Mouse (Mus musculus): ENCODE measurements at regions not wholly inside any gene's neighbourhood (a gene's known extent, or its start where the extent isn't known, plus 50 kb on each side); places are given as distances from the start of the nearest gene placed in this dataset.

DNA sequence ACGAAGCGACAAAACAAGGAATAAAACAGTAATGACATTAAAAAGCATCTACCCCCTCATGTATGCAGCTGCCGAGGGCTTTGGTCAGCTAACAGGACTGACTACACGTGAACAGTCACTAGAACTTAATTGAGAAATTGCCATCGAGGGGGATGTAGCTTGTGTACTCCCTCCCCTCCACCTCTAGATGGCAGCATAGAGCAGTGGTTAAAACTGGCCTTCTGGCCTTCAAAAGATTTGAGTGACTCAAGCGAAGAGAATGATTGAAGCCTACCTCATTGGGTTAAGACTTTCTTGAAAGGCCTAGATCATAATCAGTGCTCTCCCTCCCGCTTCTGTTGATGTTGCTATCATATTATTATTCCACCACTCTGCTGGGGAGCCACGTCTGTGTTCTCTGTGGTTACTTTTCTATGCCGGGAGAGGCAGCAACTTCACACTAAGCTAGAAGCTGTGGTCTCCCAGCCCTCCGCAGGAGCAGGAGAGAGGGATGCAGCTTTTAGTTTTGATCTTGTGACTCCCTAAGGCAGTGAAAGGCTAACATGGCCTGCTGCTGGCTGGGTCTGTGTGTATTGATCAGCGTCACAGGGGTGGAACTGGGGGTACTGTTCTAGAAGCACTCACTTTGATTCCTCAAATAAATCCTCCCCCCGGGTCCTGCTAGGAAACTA lies 132.7 kb upstream of the Hs3st2 start:
- Histone ChIP-seq H3K9me3 (ENCODE audit: control insufficient read depth, low read length) (no peaks in the 10 kb centered on the region), H3K4me2 (ENCODE audit: low read depth, low read length) (no peak overlapping the region), H3K27me3 (replicated peaks; ENCODE audit: control insufficient read depth, insufficient read depth, low read length) (no peaks in the 10 kb centered on the region), H3K36me3 (ENCODE audit: control insufficient read depth, insufficient read depth, low read length) (no peaks in the 10 kb centered on the region), H3K4me3 (ENCODE audit: low read length) (no peak overlapping the region), H3K9ac (ENCODE audit: low read depth, low read length) (no peak overlapping the region), H3K27ac (ENCODE audit: low read length) (no peak overlapping the region), H3K4me1 (ENCODE audit: control insufficient read depth, insufficient read depth, low read length) (no peaks in the 10 kb centered on the region)
- 48% methylated on average over 12 of the region's 12 CpGs for WGBS
- no peak for ATAC-seq

DNA sequence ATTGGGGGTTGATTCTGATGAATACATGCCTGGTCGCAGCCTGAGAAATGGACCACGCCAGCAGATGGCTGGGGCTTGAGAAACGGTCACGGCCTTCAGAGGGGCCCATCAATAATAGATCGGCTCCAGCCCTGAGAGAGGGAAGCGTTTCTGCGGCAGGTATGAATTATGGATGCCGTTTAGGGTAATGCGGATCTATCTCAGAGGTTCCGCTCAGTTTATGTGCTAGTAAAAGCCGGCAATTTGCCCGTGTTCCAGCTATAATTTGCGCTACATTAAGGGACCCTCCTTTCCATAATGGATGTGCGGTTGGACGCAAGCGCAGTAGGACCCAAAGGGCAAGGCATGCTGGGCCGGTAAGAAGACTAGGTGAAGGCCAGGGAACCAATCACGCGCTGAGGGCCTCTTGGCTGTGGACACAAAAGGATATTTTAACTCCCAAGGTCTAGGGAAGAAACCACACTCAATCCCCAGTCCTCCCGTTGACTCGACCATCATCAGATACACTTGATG lies 132.1 kb upstream of the Hs3st2 start:
- no peak for ATAC-seq
- 91% methylated on average over 21 of the region's 21 CpGs for WGBS
- H3K4me2 ChIP-seq (ENCODE audit: low read depth, low read length), result no peak overlapping the region
- H3K27me3 ChIP-seq (replicated peaks; ENCODE audit: control insufficient read depth, insufficient read depth, low read length), result no peaks in the 10 kb centered on the region
- H3K4me1 ChIP-seq (ENCODE audit: control insufficient read depth, insufficient read depth, low read length), result no peaks in the 10 kb centered on the region
- H3K9ac ChIP-seq (ENCODE audit: low read depth, low read length), result no peak overlapping the region
- H3K9me3 ChIP-seq (ENCODE audit: control insufficient read depth, low read length), result no peaks in the 10 kb centered on the region
- no peak overlapping the region for H3K27ac ChIP-seq (ENCODE audit: low read length)
- no peak overlapping the region for H3K4me3 ChIP-seq (ENCODE audit: low read length)
- H3K36me3 ChIP-seq (ENCODE audit: control insufficient read depth, insufficient read depth, low read length), result no peaks in the 10 kb centered on the region

DNA sequence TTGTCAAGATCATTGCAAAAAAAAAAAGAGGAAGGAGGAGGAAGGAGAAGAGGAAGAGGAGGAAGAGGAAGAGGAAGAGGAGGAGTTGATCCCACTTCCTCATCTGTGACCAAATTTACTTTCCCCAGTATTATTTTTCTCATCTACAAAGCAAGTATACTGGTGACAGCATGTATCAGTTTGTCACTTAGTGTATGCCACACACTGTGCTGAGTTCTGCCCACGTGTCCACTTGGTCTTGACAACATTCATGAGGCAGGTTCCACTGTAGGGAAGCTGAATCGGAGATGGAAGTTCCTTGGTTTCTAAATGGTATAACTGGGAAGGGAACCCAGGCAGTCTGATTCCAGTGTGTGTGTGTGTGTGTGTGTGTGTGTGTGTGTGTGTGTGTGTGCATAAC lies 122.3 kb upstream of the Hs3st2 start:
- H3K4me2 ChIP-seq (ENCODE audit: low read depth, low read length), result no peak overlapping the region
- 84% methylated on average over 2 of the region's 2 CpGs for WGBS
- H3K27ac ChIP-seq (ENCODE audit: low read length), result no peak overlapping the region
- no peak overlapping the region for H3K9ac ChIP-seq (ENCODE audit: low read depth, low read length)
- no peaks in the 10 kb centered on the region for H3K9me3 ChIP-seq (ENCODE audit: control insufficient read depth, low read length)
- H3K36me3 ChIP-seq (ENCODE audit: control insufficient read depth, insufficient read depth, low read length), result no peaks in the 10 kb centered on the region
- ATAC-seq, result no peak
- H3K4me1 ChIP-seq (ENCODE audit: control insufficient read depth, insufficient read depth, low read length), result no peaks in the 10 kb centered on the region
- no peak overlapping the region for H3K4me3 ChIP-seq (ENCODE audit: low read length)
- H3K27me3 ChIP-seq (replicated peaks; ENCODE audit: control insufficient read depth, insufficient read depth, low read length), result no peaks in the 10 kb centered on the region

DNA sequence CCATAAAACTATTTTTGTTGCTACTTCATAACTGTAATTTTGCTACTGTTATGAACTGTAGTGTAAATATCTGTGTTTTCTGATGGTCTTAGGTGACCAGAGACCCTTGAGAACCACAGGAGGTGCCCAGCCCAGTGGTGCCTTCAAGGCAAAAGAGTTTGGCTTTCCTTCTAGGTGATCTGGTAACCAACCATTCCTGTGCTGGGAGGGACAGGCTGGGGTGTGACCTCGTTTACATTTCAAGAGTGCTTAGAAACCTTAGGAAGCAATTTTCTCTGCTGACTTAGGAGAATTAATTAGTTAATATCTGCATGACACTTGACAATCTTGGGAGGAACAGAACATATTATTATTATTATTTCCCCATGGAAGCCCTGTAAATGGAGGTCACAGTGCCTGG lies 111.1 kb upstream of the Hs3st2 start:
- Histone ChIP-seq H3K4me1 (ENCODE audit: control insufficient read depth, insufficient read depth, low read length) (no peaks in the 10 kb centered on the region), H3K27ac (ENCODE audit: low read length) (no peak overlapping the region), H3K9ac (ENCODE audit: low read depth, low read length) (no peak overlapping the region), H3K27me3 (replicated peaks; ENCODE audit: control insufficient read depth, insufficient read depth, low read length) (no peaks in the 10 kb centered on the region), H3K4me2 (ENCODE audit: low read depth, low read length) (no peak overlapping the region), H3K4me3 (ENCODE audit: low read length) (no peak overlapping the region), H3K9me3 (ENCODE audit: control insufficient read depth, low read length) (no peaks in the 10 kb centered on the region), H3K36me3 (ENCODE audit: control insufficient read depth, insufficient read depth, low read length) (no peaks in the 10 kb centered on the region)
- no peak for ATAC-seq
- 47% methylated on average over 1 of the region's 1 CpGs for WGBS

DNA sequence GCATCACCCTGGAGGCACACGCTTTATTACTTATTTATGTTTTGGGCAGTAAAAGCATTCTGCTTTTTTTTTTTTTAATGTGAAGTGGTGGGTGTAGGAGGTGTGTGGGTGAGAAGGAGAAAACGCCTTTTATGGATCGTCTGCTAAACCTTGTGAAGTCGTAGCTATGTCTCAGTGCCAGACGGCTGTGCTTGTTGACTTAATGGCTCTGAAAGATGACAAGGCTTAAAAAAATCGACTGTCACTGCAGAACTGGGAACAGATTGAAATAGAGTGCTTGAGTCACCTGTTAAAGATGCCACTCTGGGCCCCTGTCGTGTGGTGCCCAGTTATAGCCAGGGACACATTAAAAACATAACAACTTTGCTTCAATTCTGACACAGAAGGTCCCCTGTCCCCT lies 109.5 kb upstream of the Hs3st2 start:
- Histone ChIP-seq H3K27ac (ENCODE audit: low read length) (no peak overlapping the region), H3K36me3 (ENCODE audit: control insufficient read depth, insufficient read depth, low read length) (no peaks in the 10 kb centered on the region), H3K4me1 (ENCODE audit: control insufficient read depth, insufficient read depth, low read length) (no peaks in the 10 kb centered on the region), H3K9ac (ENCODE audit: low read depth, low read length) (no peak overlapping the region), H3K9me3 (ENCODE audit: control insufficient read depth, low read length) (no peaks in the 10 kb centered on the region), H3K4me2 (ENCODE audit: low read depth, low read length) (no peak overlapping the region), H3K27me3 (replicated peaks; ENCODE audit: control insufficient read depth, insufficient read depth, low read length) (no peaks in the 10 kb centered on the region), H3K4me3 (ENCODE audit: low read length) (no peak overlapping the region)
- no peak for ATAC-seq
- WGBS, result 48% methylated on average over 7 of the region's 7 CpGs

DNA sequence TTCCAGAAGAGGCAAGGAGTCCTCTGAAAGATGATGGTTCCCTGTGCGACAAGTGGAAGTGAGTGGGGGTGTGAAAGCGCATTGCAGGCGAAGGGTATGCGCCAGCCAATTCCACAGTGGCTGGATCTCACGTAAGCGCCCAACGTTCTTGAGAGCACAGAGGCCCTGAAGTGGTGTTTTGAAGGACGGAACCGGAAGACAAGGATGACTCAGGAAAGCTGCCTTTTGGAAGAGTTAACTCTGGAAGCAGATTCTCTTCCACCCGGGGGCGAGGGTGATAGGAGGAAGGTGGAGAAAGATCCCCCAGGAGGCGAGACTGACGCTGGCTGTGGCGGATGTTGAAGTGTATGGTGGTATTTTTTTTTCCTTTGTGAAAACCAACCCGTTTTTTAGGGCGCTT lies 101.9 kb upstream of the Hs3st2 start:
- Histone ChIP-seq H3K4me2 (ENCODE audit: low read depth, low read length) (no peak overlapping the region), H3K36me3 (ENCODE audit: control insufficient read depth, insufficient read depth, low read length) (no peaks in the 10 kb centered on the region), H3K4me3 (ENCODE audit: low read length) (no peak overlapping the region), H3K9ac (ENCODE audit: low read depth, low read length) (no peak overlapping the region), H3K27me3 (replicated peaks; ENCODE audit: control insufficient read depth, insufficient read depth, low read length) (no peaks in the 10 kb centered on the region), H3K27ac (ENCODE audit: low read length) (no peak overlapping the region), H3K9me3 (ENCODE audit: control insufficient read depth, low read length) (no peaks in the 10 kb centered on the region), H3K4me1 (ENCODE audit: control insufficient read depth, insufficient read depth, low read length) (no peaks in the 10 kb centered on the region)
- no peak for ATAC-seq
- WGBS, result 81% methylated on average over 16 of the region's 16 CpGs

DNA sequence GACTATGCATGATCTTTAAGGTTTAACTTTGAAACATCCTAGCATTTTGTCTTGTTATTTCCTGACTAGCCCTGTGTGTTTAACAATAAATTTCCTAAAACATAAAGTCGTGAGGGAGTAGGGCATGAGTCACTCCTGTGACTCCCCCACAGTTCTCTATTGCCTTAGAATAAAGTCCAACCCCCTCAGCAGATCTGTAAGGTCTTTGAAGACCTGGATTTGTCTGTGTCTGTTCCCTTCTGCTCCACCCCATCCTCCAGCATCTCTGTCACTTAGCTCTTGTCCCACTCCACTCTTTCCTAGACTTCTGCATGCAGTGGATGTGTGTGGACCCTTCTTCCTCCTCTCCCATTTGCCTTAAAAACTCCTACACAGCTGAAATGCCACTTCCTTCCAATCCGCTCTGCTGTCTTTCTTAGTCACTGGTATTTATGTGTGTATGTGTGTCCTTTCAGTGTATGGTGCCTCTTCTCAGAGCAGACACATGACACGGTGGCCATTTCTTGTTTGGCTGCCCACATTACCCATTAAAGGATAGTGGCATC lies 95.4 kb upstream of the Hs3st2 start:
- Histone ChIP-seq H3K36me3 (ENCODE audit: control insufficient read depth, insufficient read depth, low read length) (no peaks in the 10 kb centered on the region), H3K4me3 (ENCODE audit: low read length) (no peak overlapping the region), H3K27me3 (replicated peaks; ENCODE audit: control insufficient read depth, insufficient read depth, low read length) (no peaks in the 10 kb centered on the region), H3K4me2 (ENCODE audit: low read depth, low read length) (no peak overlapping the region), H3K4me1 (ENCODE audit: control insufficient read depth, insufficient read depth, low read length) (no peaks in the 10 kb centered on the region), H3K27ac (ENCODE audit: low read length) (no peak overlapping the region), H3K9me3 (ENCODE audit: control insufficient read depth, low read length) (no peaks in the 10 kb centered on the region), H3K9ac (ENCODE audit: low read depth, low read length) (no peak overlapping the region)
- no peak for ATAC-seq
- WGBS, result 80% methylated on average over 3 of the region's 3 CpGs

DNA sequence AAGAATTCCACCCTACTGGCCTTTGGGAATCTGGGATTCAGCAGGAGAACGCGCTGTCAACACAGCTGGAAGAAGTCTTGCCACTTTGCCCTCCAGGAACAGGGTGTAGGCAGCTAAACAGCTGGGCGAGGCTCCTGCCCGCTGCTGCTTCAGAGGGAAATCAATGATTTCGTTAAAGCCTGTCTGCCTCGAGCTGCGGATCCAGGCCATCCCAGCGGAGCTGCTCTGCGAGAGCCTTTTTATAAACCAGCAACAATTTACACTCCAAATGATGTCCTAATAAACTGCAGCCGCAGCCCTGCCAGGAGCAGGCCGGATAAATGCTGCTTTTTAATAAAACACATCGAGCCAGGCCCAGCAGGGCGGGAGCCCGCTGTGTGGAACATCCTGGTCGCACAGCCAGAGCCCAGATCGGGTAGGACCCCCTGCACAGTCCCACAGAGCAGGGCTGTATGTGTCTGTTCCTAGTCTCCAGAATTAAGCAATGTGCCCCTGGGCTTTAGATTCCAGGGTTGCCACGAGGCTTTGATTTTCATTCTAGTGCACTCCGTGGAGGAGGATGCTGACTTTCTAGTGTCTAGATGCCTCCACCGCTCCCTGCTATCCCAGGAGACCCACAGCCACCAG lies 78.6 kb upstream of the Hs3st2 start:
- Histone ChIP-seq H3K9me3 (ENCODE audit: control insufficient read depth, low read length) (no peaks in the 10 kb centered on the region), H3K4me2 (ENCODE audit: low read depth, low read length) (no peak overlapping the region), H3K9ac (ENCODE audit: low read depth, low read length) (no peak overlapping the region), H3K27ac (ENCODE audit: low read length) (no peak overlapping the region), H3K4me3 (ENCODE audit: low read length) (no peak overlapping the region), H3K27me3 (replicated peaks; ENCODE audit: control insufficient read depth, insufficient read depth, low read length) (no peaks in the 10 kb centered on the region), H3K4me1 (ENCODE audit: control insufficient read depth, insufficient read depth, low read length) (peaks cover 2% of the 10 kb centered on the region; the same call in 1 of the 2 replicates), H3K36me3 (ENCODE audit: control insufficient read depth, insufficient read depth, low read length) (no peaks in the 10 kb centered on the region)
- 15% methylated on average over 19 of the region's 19 CpGs for WGBS
- ATAC-seq, result 0 out of 2 replicates have a peak, but pooled peaks have one; percentile 36

DNA sequence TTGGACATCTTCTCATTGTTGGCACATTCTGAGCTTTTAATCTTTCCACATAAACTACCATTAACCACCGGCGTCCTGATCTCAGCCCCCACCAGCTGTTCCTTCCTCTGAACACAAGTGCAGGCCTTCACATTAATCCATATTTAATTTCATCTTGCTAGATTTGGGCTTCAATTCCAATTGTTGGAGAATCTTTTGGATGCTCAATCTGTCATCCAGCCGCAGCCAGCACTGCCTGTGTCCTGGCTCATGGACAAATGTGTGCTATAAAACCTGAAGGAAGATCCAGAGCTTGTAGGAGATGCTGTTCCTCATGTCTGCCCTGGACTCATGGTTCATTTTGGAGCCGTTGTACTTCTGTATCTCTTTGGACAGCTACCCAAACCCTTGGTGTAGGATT lies 77.1 kb upstream of the Hs3st2 start:
- Histone ChIP-seq H3K27ac (ENCODE audit: low read length) (no peak overlapping the region), H3K4me2 (ENCODE audit: low read depth, low read length) (no peak overlapping the region), H3K27me3 (replicated peaks; ENCODE audit: control insufficient read depth, insufficient read depth, low read length) (no peaks in the 10 kb centered on the region), H3K4me1 (ENCODE audit: control insufficient read depth, insufficient read depth, low read length) (peaks cover 2% of the 10 kb centered on the region; the same call in 1 of the 2 replicates), H3K9me3 (ENCODE audit: control insufficient read depth, low read length) (no peaks in the 10 kb centered on the region), H3K4me3 (ENCODE audit: low read length) (no peak overlapping the region), H3K9ac (ENCODE audit: low read depth, low read length) (no peak overlapping the region), H3K36me3 (ENCODE audit: control insufficient read depth, insufficient read depth, low read length) (no peaks in the 10 kb centered on the region)
- ATAC-seq, result no peak
- 77% methylated on average over 4 of the region's 4 CpGs for WGBS
